Mouse (Mus musculus) heart, adult 2 months (tissue): ENCODE results near the gene Zmiz1.

Experiments
- CTCF ChIP-seq: fragments of 200-600 bp; IDR thresholded peaks from 2 replicates; pipeline ENCODE4 v1.8.1; 2022; ENCODE audit warnings: antibody characterized with exemption, mild to moderate bottlenecking, moderate library complexity
- EP300 ChIP-seq: fragments of 200-500 bp; IDR thresholded peaks from 2 replicates; pipeline ENCODE4 v1.6.1; 2011; ENCODE audit warnings: low read depth, low read length, control low read depth; ENCODE audit not compliant: insufficient read depth
- POLR2A ChIP-seq: fragments of 200-500 bp; IDR thresholded peaks from 2 replicates; pipeline ENCODE4 v1.6.1; 2011; ENCODE audit warnings: mild to moderate bottlenecking, low read depth, low read length, control low read depth; ENCODE audit not compliant: insufficient read depth

DNA sequence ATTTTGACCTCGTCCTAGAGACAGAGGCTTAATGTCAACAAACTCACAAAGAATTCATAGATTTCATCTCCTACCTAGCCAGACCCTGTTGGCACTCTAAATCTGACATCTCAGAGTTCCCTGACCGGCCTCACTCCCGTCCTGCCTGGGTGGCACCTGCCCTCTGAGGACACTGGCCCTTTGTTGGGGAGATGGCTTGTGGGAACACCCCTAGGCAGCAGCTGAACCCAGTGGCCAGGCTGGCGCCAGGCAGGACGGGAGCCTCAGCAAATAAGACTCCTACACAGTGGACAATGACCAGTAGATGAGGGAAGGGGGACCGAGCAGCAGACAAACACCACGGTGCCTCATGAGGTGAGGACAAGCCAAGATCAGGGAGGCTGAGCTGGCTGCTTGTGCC lies 220.6 kb downstream of the Zmiz1 start:
- TF ChIP-seq CTCF (no peak), EP300 (no peak), POLR2A (no peak)
